Mouse (Mus musculus) limb, embryonic 15.5 days (tissue): ENCODE data around the gene Arl3. TPM values are rescaled to one million over a fixed set of nuclear protein-coding genes. Genes with fewer than 3 reads are reported as not detected.
A peak's percentile ranks its signal among the peaks of the same experiment; 100 is the strongest.

ENCODE experiments used
- ATAC-seq: fragments of 200-750 bp; cut with Nextera tagmentation; 2 replicates; pipeline ENCODE4 v1.8.0; 2017; ENCODE audit warnings: low read depth, moderate TSS enrichment; ENCODE audit not compliant: insufficient number of reproducible peaks, low FRiP score, low TSS enrichment
- H3K27ac ChIP-seq: fragments of 300-500 bp; sonication (generic); 2 replicates; pipeline ENCODE4 v1.5.1; 2015; ENCODE audit warnings: moderate library complexity, mild to moderate bottlenecking, inconsistent platforms
- H3K27me3 ChIP-seq: fragments of 300-500 bp; sonication (generic); 2 replicates; pipeline ENCODE4 v1.6.1; 2015; ENCODE audit warnings: inconsistent platforms
- H3K36me3 ChIP-seq: fragments of 300-500 bp; sonication (generic); 2 replicates; pipeline ENCODE4 v1.6.1; 2015; ENCODE audit warnings: inconsistent platforms
- H3K4me1 ChIP-seq: fragments of 300-500 bp; sonication (generic); 2 replicates; pipeline ENCODE4 v1.6.1; 2015; ENCODE audit warnings: inconsistent platforms
- H3K4me2 ChIP-seq: fragments of 300-500 bp; sonication (generic); 2 replicates; pipeline ENCODE4 v1.6.1; 2015; ENCODE audit warnings: mild to moderate bottlenecking, inconsistent platforms
- H3K4me3 ChIP-seq: fragments of 300-500 bp; sonication (generic); 2 replicates; pipeline ENCODE4 v1.5.1; 2015; ENCODE audit warnings: mild to moderate bottlenecking, inconsistent platforms
- H3K9ac ChIP-seq: fragments of 300-500 bp; sonication (generic); 2 replicates; pipeline ENCODE4 v1.6.1; 2015; ENCODE audit warnings: inconsistent platforms
- H3K9me3 ChIP-seq: fragments of 300-500 bp; sonication (generic); 2 replicates; pipeline ENCODE4 v1.6.1; 2016; ENCODE audit warnings: inconsistent platforms
- WGBS: fragments of 180-500 bp; shearing (Covaris S2); methylation state at CpG from one replicate; pipeline ENCODE4 v1.1.7; 2015; 5-methylcytosine and 5-hydroxymethylcytosine counted together
- polyA plus RNA-seq: library from polyadenylated mRNA; unstranded; fragments of >200 nt; fragmentation: Nextera tagmentation; extraction: Ambion mirVana; gene quantifications from 2 replicates; pipeline ENCODE4 v1.2.1, GENCODE M21; 2015

The Arl3 gene
- polyA plus RNA-seq, 1 experiment from 2014 or later = 138 TPM

- Histone ChIP-seq H3K27me3 (no peaks in the 10 kb centered on the region), H3K4me2 (peak overlapping the region; percentile 94), H3K9ac (peak overlapping the region; percentile 86), H3K4me3 (peak overlapping the region; percentile 92), H3K27ac (peak overlapping the region; percentile 99), H3K9me3 (no peaks in the 10 kb centered on the region), H3K36me3 (peaks cover 17% of the 10 kb centered on the region), H3K4me1 (peaks cover 44% of the 10 kb centered on the region)
- ATAC-seq = no peak
- 0% methylated on average over 38 of the region's 46 CpGs for WGBS
These were observed 70.9 kb downstream of the Arl3 start for GRCm38 (mm10) chr19:46502069-46502455.

DNA sequence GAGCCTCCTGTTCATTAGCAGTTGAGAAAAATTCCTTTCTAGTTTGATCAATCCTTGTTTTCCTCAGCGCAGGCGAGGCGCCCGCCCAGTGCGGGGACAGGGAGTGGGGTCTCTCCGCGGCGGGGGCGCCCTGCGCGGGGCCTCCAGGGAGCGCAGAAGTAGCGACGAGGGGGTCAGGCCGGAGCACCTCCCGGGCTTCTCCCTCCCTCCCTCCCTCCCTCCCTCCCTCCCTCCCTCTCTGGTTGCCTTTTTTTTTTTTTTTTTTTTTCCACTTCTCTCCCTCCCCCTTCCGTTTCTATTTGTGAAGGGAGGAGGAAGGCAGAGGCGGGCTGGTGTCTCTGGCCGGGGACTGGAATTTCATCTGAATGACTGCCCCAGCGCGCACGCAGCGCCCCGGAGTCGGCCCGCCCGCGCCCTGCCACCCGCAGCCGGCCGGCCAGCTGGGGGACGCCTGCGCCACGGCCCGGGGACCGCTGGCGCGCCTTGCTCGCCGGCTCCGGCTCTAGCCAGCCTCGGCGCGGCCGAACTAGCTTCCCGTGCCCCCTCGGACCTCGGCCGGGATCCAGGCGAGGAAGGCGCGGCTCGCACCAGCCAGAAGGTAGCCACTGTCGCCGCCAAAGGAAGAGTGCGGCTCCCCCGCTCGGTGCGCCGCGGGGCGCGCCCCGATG lies 71.5 kb downstream of the Arl3 start, which contains the start of gene Trim8:
Gene Trim8, plus strand, starts transcription at position 302 of the 668 bp plus-strand sequence.
- H3K4me3 ChIP-seq = peak within 1 kb of the TSS; percentile 92
- no peaks in the 10 kb centered on the region for H3K9me3 ChIP-seq
- H3K4me2 ChIP-seq = peak within 1 kb of the TSS; percentile 94
- H3K4me1 ChIP-seq = peaks cover 39% of the 10 kb centered on the region
- H3K36me3 ChIP-seq = peaks cover 12% of the 10 kb centered on the region
- H3K9ac ChIP-seq = peak within 1 kb of the TSS; percentile 86
- no peaks in the 10 kb centered on the region for H3K27me3 ChIP-seq
- ATAC-seq = peak; percentile 46; the same call in 1 of the 2 replicates
- peak within 1 kb of the TSS; percentile 99 for H3K27ac ChIP-seq
- 0% methylated on average over 55 of the region's 64 CpGs for WGBS

DNA sequence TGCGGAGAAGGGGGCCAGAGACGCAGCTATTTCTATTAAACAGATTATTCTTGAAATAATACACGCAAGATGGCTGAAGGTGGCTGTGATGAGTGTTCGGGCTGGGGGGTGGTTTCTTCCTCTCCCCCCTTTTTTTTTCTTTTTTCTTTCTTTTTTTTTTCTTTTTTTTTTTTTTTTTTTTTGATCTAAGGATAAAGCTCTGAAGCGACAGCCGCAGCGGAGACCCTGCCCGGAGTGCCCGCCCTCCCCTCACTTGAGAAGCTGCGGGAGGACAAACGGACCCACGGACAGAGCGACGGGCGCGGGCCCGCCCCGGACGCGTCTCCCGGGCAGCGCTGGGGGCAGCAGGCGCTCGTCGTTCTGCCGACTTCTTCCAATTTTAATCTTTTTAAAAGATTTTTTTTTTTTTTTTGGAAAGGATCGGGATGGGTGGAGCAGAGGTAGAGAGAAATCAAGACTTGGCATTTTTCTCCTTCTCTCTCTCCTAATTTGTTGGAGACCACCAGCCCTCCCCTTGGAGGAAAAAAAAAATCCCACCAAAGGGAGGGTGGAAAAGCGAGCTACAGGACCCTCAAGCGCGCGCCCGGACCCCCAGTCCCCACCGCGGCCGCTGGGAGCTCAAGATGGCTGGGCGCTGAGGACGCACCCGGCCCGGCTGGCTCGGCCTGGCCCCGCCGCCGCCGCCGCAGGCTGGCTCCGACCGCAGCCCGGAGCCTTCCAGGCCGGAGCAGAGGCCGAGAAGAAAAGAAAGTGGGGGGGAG lies 72.2 kb downstream of the Arl3 start:
- Histone ChIP-seq H3K9me3 (no peaks in the 10 kb centered on the region), H3K9ac (peak overlapping the region; percentile 81), H3K4me3 (peak overlapping the region; percentile 92), H3K4me2 (peak overlapping the region; percentile 94), H3K27ac (peak overlapping the region; percentile 99), H3K27me3 (no peaks in the 10 kb centered on the region), H3K4me1 (peaks cover 32% of the 10 kb centered on the region), H3K36me3 (peaks cover 8% of the 10 kb centered on the region)
- peak; percentile 6; the same call in 1 of the 2 replicates for ATAC-seq
- WGBS = under 1% methylated on average over 44 of the region's 50 CpGs

DNA sequence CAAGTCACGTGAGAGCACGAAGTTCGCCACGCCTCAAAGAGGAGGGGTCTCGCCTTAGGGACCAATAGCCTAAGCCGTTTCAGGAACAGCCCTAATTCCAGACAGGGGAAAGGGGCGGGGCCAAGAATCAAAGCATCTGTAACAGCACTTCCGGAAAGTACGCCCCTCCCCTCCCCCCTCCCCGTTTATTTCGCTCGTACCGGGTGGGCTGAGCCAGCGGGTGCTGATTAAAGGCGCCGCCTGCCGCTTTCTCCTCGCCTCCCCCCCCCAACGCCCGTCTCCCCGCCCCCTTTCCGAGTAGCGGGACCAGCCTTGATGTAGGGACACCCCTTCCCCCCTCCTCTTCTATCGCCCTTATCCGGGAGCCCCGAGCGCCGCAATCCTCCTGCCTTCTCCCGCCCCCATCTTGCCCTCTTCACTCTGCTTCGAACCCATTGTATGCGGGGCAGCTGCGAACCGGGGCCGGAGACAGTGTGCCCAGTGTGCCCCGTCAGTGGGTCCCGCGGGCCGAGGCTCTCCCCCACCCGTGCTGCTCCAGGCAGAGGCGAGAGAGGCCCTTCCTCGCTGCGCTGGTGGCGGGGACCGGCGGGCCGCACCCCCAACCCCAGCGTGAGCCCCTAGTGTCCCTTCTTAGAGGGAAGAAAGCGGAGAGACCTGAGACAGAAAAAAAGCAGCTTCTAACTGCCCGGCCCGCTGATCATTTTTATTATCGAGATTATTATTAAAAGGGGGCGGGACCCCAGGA lies 73.0 kb downstream of the Arl3 start:
- H3K4me2 ChIP-seq = peak overlapping the region; percentile 94
- peak overlapping the region; percentile 81 for H3K9ac ChIP-seq
- peaks cover under 1% of the 10 kb centered on the region; the same call in 1 of the 2 replicates for H3K36me3 ChIP-seq
- peak; percentile 87 for ATAC-seq
- peak overlapping the region; percentile 99 for H3K27ac ChIP-seq
- WGBS = under 1% methylated on average over 48 of the region's 52 CpGs
- H3K27me3 ChIP-seq = no peaks in the 10 kb centered on the region
- H3K9me3 ChIP-seq = no peaks in the 10 kb centered on the region
- H3K4me1 ChIP-seq = peaks cover 24% of the 10 kb centered on the region
- H3K4me3 ChIP-seq = peak overlapping the region; percentile 92

DNA sequence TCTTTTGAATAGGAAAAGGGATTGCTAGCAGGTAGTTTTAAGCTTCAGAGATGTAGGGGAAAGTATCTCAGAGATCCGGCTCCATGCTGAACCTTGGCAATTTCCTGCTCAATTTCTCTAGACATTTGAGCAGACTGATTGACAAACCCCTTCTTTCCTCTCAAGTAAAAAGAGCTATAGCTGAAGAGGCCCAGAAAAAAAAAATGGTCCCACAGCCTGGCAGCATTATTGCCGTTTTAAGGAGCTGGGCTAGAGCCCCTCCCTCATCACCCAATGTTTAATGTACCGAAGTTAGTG lies 73.5 kb downstream of the Arl3 start:
- no peak for ATAC-seq
- 0% methylated on average over 3 of the region's 3 CpGs for WGBS
- Histone ChIP-seq H3K4me1 (peaks cover 19% of the 10 kb centered on the region), H3K4me3 (peak overlapping the region; percentile 92), H3K9ac (no peak overlapping the region), H3K27me3 (no peaks in the 10 kb centered on the region), H3K4me2 (peak overlapping the region; percentile 94), H3K9me3 (no peaks in the 10 kb centered on the region), H3K36me3 (no peaks in the 10 kb centered on the region), H3K27ac (peak overlapping the region; percentile 88)

- WGBS = 77% methylated on average over 2 of the region's 2 CpGs
- Histone ChIP-seq H3K36me3 (no peaks in the 10 kb centered on the region), H3K4me2 (no peak overlapping the region)
These were observed 75.8 kb downstream of the Arl3 start for GRCm38 (mm10) chr19:46497230-46497629.

DNA sequence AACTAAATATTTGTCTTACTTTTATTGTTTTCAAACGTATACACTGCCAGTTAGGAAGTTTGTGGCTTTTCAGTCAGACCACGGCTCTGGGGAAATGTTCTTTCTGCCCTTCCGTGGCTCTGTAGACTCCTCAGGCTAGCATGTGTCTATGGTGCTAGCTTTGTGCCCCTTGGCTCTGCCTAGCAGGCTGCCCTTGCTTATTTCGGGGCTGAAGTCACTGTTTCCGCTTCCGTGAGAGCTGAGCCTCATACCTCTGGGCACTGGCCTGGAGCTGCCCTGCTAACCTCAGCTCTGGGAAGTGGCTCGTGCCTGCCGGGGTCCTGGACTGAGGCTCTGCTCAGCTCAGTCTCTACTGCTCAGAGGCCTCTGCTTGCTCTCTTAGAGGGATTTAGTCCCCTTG lies 77.9 kb downstream of the Arl3 start:
- no peaks in the 10 kb centered on the region for H3K27me3 ChIP-seq
- WGBS = 78% methylated on average over 8 of the region's 8 CpGs

More at GRCm38 (mm10) chr19:46497230-46497629, 75.8 kb downstream of the Arl3 start:
- H3K27me3 ChIP-seq = no peaks in the 10 kb centered on the region
- no peak overlapping the region for H3K27ac ChIP-seq
- no peaks in the 10 kb centered on the region for H3K4me1 ChIP-seq
- H3K9ac ChIP-seq = no peak overlapping the region
- ATAC-seq = no peak
- no peak overlapping the region for H3K4me3 ChIP-seq
- H3K9me3 ChIP-seq = no peaks in the 10 kb centered on the region

DNA sequence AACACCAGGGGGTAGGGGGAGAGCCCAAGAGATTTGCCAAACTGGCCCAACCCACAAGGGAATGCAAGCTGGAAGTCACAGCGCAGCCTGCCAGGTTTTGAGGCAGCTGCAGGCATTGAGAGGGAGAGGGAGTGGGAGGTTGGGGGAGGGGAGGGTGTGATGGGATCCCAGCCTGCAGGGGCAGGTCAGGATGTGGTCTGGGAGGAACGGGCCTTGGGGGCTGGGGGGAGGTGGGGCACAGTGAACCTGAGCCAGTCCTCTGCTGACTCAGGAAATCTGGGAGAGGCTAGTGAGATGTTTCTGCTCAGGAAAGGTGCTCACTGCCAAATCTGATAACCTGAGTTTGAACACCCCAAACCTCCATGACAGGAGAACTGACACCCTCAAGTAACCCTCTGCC lies 82.4 kb downstream of the Arl3 start:
- H3K4me2 ChIP-seq = no peak overlapping the region
- ATAC-seq = no peak
- H3K27me3 ChIP-seq = no peaks in the 10 kb centered on the region
- no peaks in the 10 kb centered on the region for H3K9me3 ChIP-seq
- 13% methylated on average over 2 of the region's 2 CpGs for WGBS
- peaks cover 12% of the 10 kb centered on the region for H3K36me3 ChIP-seq
- no peak overlapping the region for H3K4me3 ChIP-seq
- peak overlapping the region; percentile 33; the same call in 1 of the 2 replicates for H3K27ac ChIP-seq
- no peak overlapping the region for H3K9ac ChIP-seq
- H3K4me1 ChIP-seq = peaks cover 15% of the 10 kb centered on the region

More for the DNA sequence above, 77.9 kb downstream of the Arl3 start:
- Histone ChIP-seq H3K4me3 (no peak overlapping the region), H3K4me2 (no peak overlapping the region), H3K4me1 (peaks cover 5% of the 10 kb centered on the region), H3K9me3 (no peaks in the 10 kb centered on the region), H3K36me3 (no peaks in the 10 kb centered on the region), H3K9ac (no peak overlapping the region), H3K27ac (no peak overlapping the region)
- ATAC-seq = no peak

DNA sequence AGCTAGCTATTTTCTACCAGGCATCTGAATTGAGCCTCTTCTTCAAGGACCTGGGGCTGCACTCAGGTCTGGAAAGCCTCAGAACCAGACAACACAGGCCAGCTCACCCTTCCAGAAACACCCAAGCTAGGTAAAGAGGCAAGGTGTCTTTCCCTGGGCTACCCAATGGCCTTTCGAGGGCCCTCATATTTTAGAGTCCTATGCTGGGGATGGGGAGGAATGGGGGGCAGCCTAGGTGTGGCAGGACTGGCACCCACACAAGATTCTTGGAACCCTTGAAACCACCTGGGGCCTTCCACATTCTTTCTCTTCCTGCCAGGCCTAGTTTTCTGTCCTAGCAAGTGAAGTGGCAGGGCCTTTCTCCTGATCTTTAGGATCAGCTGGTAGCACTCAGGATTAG lies 83.5 kb downstream of the Arl3 start:
- no peak overlapping the region for H3K9ac ChIP-seq
- no peaks in the 10 kb centered on the region for H3K27me3 ChIP-seq
- no peak for ATAC-seq
- 92% methylated on average over 1 of the region's 1 CpGs for WGBS
- peaks cover 23% of the 10 kb centered on the region for H3K4me1 ChIP-seq
- no peak overlapping the region for H3K27ac ChIP-seq
- peaks cover 24% of the 10 kb centered on the region for H3K36me3 ChIP-seq
- no peak overlapping the region for H3K4me2 ChIP-seq
- H3K4me3 ChIP-seq = no peak overlapping the region
- H3K9me3 ChIP-seq = no peaks in the 10 kb centered on the region

GRCm38 (mm10) chr19:46486709-46487108 lies 86.3 kb downstream of the Arl3 start:
- Histone ChIP-seq H3K9me3 (no peaks in the 10 kb centered on the region), H3K4me2 (no peak overlapping the region), H3K4me3 (no peak overlapping the region), H3K27me3 (no peaks in the 10 kb centered on the region), H3K4me1 (peaks cover 48% of the 10 kb centered on the region), H3K9ac (no peak overlapping the region), H3K27ac (peak overlapping the region; percentile 8; the same call in 1 of the 2 replicates), H3K36me3 (peaks cover 28% of the 10 kb centered on the region)
- no peak for ATAC-seq
- WGBS = 48% methylated on average over 2 of the region's 2 CpGs

- Histone ChIP-seq H3K9ac (no peak overlapping the region), H3K27me3 (no peaks in the 10 kb centered on the region), H3K4me3 (no peak overlapping the region), H3K9me3 (no peaks in the 10 kb centered on the region), H3K4me1 (peaks cover 52% of the 10 kb centered on the region), H3K36me3 (peaks cover 31% of the 10 kb centered on the region), H3K27ac (no peak overlapping the region; the same call in 1 of the 2 replicates), H3K4me2 (no peak overlapping the region)
- WGBS = 62% methylated on average over 9 of the region's 9 CpGs
- ATAC-seq = no peak
These were observed 87.2 kb downstream of the Arl3 start for GRCm38 (mm10) chr19:46485847-46486246.
